Mouse (Mus musculus) limb, embryonic 11.5 days (tissue): ENCODE results near the gene Dph1. TPM values are rescaled to one million over a fixed set of nuclear protein-coding genes. Genes with fewer than 3 reads are reported as not detected.

ENCODE experiments used
- ATAC-seq: fragments of 200-750 bp; cut with Nextera tagmentation; 2 replicates; pipeline ENCODE4 v1.8.0; 2017; ENCODE audit warnings: low read depth; ENCODE audit not compliant: insufficient number of reproducible peaks, low FRiP score, low TSS enrichment
- DNase-seq: peaks from one replicate; pipeline ENCODE4 v3.0.0-alpha.2; 2015; ENCODE audit warnings: low spot score
- H3K27ac ChIP-seq: fragments of 300-500 bp; sonication (generic); replicated peaks from 2 replicates; pipeline ENCODE4 v1.5.1; 2014; ENCODE audit warnings: low read depth, mild to moderate bottlenecking, low read length
- H3K27me3 ChIP-seq: fragments of 300-500 bp; sonication (generic); 2 replicates; pipeline ENCODE4 v1.6.1; 2014; ENCODE audit warnings: mild to moderate bottlenecking, low read length, mixed read lengths; ENCODE audit not compliant: control insufficient read depth, insufficient read depth
- H3K36me3 ChIP-seq: fragments of 300-500 bp; sonication (generic); 2 replicates; pipeline ENCODE4 v1.6.1; 2014; ENCODE audit warnings: mild to moderate bottlenecking, low read length, moderate library complexity, mixed read lengths; ENCODE audit not compliant: control insufficient read depth, insufficient read depth
- H3K4me1 ChIP-seq: fragments of 300-500 bp; sonication (generic); 2 replicates; pipeline ENCODE4 v1.6.1; 2014; ENCODE audit warnings: low read length, mixed read lengths; ENCODE audit not compliant: control insufficient read depth, insufficient read depth
- H3K4me2 ChIP-seq: fragments of 300-500 bp; sonication (generic); 2 replicates; pipeline ENCODE4 v1.6.1; 2014; ENCODE audit warnings: low read depth, mild to moderate bottlenecking, moderate library complexity; ENCODE audit not compliant: severe bottlenecking
- H3K4me3 ChIP-seq: fragments of 300-500 bp; sonication (generic); 2 replicates; pipeline ENCODE4 v1.5.1; 2014; ENCODE audit warnings: low read depth, low read length
- H3K9ac ChIP-seq: fragments of 300-500 bp; sonication (generic); 2 replicates; pipeline ENCODE4 v1.6.1; 2014; ENCODE audit warnings: mild to moderate bottlenecking, low read length
- H3K9me3 ChIP-seq: fragments of 300-500 bp; sonication (generic); 2 replicates; pipeline ENCODE4 v1.6.1; 2016; ENCODE audit warnings: low read length; ENCODE audit not compliant: control insufficient read depth
- WGBS: fragments of 180-500 bp; shearing (Covaris S2); extraction: QIAGEN DNeasy Blood & Tissue Kit; methylation state at CpG from one replicate; pipeline ENCODE4 v1.1.7; 2014; 5-methylcytosine and 5-hydroxymethylcytosine counted together
- polyA plus RNA-seq: library from polyadenylated mRNA; unstranded; fragments of >200 nt; fragmentation: Nextera tagmentation; extraction: Ambion mirVana; gene quantifications from 2 replicates; pipeline ENCODE4 v1.2.1, GENCODE M21; 2014

The Dph1 gene
- polyA plus RNA-seq: 24.1 and 25.5 TPM in 2 replicates

DNA sequence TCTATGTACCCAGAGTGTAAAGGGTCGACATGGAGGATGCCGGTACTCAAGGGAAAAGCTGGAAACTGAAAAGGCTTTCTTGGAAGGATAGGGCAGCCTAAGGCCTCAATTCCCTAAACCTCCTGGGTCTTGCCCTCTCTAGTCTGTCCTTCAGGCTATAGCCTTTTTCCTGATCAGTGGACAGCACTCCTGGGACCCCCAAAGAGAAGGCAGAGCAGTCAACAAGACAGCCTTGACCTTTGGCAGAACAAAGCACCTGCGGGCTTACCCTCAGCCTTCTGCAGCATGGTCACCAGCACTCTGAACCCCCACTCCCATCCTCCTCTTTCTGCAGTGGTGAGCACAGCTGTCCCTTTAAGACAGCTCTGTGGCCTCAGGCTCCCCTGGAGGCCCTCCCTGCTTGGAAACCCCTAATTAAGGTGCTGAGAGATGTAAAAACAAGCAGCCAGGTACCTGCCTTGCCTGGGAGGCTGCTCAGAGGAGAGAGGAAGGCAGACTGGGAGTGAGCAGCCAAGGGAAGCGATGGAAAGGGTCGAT, at the start of gene Dph1:
Dph1 (minus strand) TSS at position 337 of the 537 bp plus-strand sequence.
- peaks cover 29% of the 10 kb centered on the region for H3K4me1 ChIP-seq
- no peaks in the 10 kb centered on the region for H3K36me3 ChIP-seq
- peaks cover 38% of the 10 kb centered on the region for H3K27me3 ChIP-seq
- WGBS: 51% methylated on average over 5 of the region's 5 CpGs
- ATAC-seq: no peak
- H3K27ac ChIP-seq: no peak within 1 kb of the TSS
- no peaks in the 10 kb centered on the region for H3K9me3 ChIP-seq
- peak within 1 kb of the TSS; percentile 88 for H3K4me3 ChIP-seq
- peak within 1 kb of the TSS; percentile 72 for H3K9ac ChIP-seq
- no peak for DNase-seq
- H3K4me2 ChIP-seq: peak within 1 kb of the TSS; percentile 91

DNA sequence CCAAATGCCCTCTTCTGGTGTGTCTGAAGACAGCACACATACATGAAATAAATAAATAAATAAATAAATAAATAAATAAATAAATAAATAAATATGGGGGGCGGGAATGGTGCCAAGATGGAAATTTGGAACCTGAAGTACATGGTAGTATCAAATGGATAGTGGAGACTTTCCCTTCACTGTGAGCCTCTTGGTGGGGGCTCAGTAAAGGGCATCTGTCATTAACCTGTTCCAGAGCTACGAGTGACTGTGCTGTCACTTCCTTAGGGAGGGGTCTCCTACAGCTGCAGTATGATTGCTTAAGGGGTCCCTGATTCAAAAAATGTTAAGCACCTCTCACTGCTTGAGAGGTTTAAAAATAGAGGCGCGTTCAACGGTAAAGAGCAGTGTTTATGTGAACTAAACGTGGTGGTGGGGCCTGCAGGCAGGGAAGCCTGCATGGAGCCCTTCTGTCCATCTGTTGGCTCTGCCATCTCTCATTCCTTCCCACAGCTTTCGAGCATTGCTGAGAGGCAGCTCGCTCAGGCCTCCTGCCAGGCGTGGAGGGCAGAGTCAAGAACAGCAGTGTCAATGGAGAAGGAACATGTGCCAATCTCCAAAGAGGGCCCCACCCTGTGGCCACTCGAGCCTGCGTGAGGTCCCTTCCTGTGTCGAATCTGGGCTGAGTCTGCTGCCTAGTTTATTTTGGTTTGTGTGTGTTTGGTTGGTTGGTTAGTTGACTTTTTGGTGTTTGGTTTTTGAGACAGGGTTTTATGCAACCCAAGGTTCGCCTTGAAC, 49.3 kb upstream of the Dph1 start:
- Histone ChIP-seq H3K9me3 (no peaks in the 10 kb centered on the region), H3K36me3 (no peaks in the 10 kb centered on the region), H3K4me3 (no peak overlapping the region), H3K27me3 (no peaks in the 10 kb centered on the region), H3K4me2 (no peak overlapping the region), H3K27ac (no peak overlapping the region), H3K4me1 (0 out of 2 replicates have a peak, but pooled peaks cover 1% of the 10 kb centered on the region), H3K9ac (no peak overlapping the region)
- DNase-seq: no peak
- ATAC-seq: no peak
- WGBS: 77% methylated on average over 13 of the region's 13 CpGs

DNA sequence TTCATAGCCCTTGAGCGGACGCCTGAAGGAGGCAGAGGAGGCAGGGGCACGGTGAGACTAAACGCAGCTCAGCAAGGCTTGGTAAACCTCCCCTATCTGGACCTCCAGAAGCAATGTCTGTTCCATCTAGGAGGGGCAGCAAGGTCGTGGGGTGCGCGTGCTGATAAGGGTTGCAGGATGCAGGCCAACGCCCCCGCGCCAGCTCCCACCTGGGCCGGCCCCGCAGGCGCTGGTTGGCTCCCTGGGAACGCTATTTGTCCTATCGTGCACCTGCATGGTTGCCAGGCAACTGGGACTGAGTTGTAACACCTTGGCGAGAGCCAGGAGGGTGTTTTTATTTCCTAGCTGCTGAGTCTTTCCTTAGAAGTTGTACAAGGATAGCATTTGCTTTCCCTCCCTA, 43.7 kb upstream of the Dph1 start:
- no peaks in the 10 kb centered on the region for H3K9me3 ChIP-seq
- peak; percentile 39 for DNase-seq
- no peak for ATAC-seq
- H3K27me3 ChIP-seq: no peaks in the 10 kb centered on the region
- H3K9ac ChIP-seq: no peak overlapping the region; the same call in 1 of the 2 replicates
- H3K27ac ChIP-seq: no peak overlapping the region
- 4% methylated on average over 16 of the region's 16 CpGs for WGBS
- H3K36me3 ChIP-seq: no peaks in the 10 kb centered on the region
- H3K4me1 ChIP-seq: no peaks in the 10 kb centered on the region; the same call in 1 of the 2 replicates
- H3K4me2 ChIP-seq: peak overlapping the region; percentile 30
- H3K4me3 ChIP-seq: no peak overlapping the region

DNA sequence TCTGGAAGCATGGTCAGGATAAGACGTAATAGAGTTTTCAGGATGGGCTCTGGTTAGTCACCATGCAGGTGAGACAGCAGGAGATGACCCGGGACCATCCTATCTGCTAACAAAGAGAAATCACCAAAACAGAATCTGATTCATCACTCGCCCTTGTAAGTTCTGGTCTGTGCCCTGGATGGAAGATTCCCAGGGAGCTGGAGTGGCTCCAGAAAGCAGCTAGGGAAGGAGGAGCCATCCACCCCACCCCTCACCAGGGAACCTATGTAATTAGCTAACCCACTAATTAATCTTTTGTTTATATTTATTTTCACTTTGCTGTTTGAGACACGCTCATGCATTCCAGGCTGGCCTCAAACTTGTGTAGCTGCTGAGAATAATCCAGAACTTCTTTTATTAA, 41.4 kb upstream of the Dph1 start:
- ATAC-seq (no peak), DNase-seq (no peak)
- Histone ChIP-seq H3K4me3 (no peak overlapping the region), H3K9me3 (no peaks in the 10 kb centered on the region), H3K27me3 (no peaks in the 10 kb centered on the region), H3K9ac (no peak overlapping the region), H3K27ac (no peak overlapping the region), H3K4me1 (no peaks in the 10 kb centered on the region; the same call in 1 of the 2 replicates), H3K36me3 (no peaks in the 10 kb centered on the region), H3K4me2 (no peak overlapping the region)
- WGBS: 71% methylated on average over 4 of the region's 4 CpGs

DNA sequence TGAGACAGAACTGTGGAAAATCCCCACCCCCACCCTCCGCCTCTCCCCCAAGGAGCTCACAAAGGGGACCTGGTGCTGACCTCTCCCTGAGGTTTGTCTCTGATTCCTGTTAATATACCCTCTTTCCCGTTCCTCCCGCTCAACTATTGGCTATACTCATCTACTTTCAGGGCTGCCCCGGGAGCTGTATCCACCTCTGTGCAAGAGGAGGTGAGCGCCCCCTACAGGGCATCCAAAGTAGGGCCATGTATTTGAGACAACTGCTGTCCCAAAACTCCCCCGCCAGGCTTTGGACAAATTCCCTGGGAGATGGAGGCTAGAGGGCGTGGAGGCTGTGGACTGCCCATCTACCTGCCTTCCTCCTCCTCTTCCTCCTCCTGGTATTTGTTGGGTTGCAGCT, 40.7 kb upstream of the Dph1 start:
- 12% methylated on average over 7 of the region's 7 CpGs for WGBS
- no peaks in the 10 kb centered on the region for H3K36me3 ChIP-seq
- 0 out of 2 replicates have a peak overlapping the region, but pooled peaks have one; percentile 0 for H3K9ac ChIP-seq
- no peaks in the 10 kb centered on the region for H3K9me3 ChIP-seq
- H3K4me2 ChIP-seq: no peak overlapping the region
- ATAC-seq: no peak
- H3K27ac ChIP-seq: no peak overlapping the region
- H3K4me3 ChIP-seq: no peak overlapping the region
- no peaks in the 10 kb centered on the region for H3K27me3 ChIP-seq
- DNase-seq: peak; percentile 85
- no peaks in the 10 kb centered on the region; the same call in 1 of the 2 replicates for H3K4me1 ChIP-seq

DNA sequence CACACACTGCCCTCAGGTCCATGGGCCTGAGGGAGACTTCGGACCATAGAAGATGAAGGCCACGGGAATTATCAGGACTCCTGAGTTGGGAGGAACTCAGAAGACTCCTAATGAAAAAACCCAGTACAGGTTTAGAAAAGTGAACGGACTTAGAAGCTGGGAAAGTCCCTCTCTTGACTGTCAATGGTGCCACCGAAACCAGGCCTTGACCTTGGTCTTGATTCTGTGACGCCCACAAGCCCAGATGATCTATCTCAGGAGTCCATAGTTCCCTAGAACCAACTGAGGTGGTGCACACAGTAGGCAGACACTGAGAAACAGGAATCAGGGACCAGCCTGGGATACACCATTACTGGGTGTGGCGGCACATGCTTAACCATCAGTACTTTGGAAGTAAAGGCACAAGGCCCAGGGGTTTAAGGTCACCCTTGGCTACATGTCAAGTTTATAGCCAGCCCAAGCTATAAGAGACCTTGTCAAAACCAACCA, 39.3 kb upstream of the Dph1 start:
- H3K27ac ChIP-seq: no peak overlapping the region
- no peaks in the 10 kb centered on the region; the same call in 1 of the 2 replicates for H3K4me1 ChIP-seq
- no peaks in the 10 kb centered on the region for H3K9me3 ChIP-seq
- H3K4me2 ChIP-seq: no peak overlapping the region
- DNase-seq (no peak), ATAC-seq (no peak)
- no peaks in the 10 kb centered on the region for H3K36me3 ChIP-seq
- 97% methylated on average over 6 of the region's 6 CpGs for WGBS
- no peak overlapping the region for H3K9ac ChIP-seq
- no peaks in the 10 kb centered on the region for H3K27me3 ChIP-seq
- H3K4me3 ChIP-seq: no peak overlapping the region

DNA sequence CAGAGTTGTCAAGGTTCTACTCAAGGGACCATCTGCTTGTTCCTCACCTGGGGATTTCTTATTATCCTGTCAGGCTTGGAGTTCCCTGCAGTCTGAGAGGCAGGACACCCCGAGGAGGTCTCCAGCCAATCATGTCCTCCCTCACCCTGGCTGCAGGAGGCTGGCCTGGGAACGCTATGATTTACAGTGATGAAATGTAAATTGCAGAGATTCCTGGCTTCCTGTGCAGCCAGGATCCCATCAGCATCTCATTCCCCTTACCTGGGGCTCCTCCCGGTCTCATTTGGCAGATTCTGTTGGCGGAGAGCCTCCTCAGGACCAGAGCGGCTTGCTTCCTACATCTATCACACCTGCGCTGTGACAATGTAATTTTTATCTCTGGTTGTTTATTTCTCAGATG, 38.2 kb upstream of the Dph1 start:
- Histone ChIP-seq H3K9me3 (no peaks in the 10 kb centered on the region), H3K27ac (no peak overlapping the region), H3K36me3 (no peaks in the 10 kb centered on the region), H3K9ac (no peak overlapping the region), H3K4me1 (no peaks in the 10 kb centered on the region; the same call in 1 of the 2 replicates), H3K4me3 (no peak overlapping the region), H3K4me2 (no peak overlapping the region), H3K27me3 (no peaks in the 10 kb centered on the region)
- ATAC-seq (no peak), DNase-seq (no peak)
- WGBS: 76% methylated on average over 6 of the region's 6 CpGs

DNA sequence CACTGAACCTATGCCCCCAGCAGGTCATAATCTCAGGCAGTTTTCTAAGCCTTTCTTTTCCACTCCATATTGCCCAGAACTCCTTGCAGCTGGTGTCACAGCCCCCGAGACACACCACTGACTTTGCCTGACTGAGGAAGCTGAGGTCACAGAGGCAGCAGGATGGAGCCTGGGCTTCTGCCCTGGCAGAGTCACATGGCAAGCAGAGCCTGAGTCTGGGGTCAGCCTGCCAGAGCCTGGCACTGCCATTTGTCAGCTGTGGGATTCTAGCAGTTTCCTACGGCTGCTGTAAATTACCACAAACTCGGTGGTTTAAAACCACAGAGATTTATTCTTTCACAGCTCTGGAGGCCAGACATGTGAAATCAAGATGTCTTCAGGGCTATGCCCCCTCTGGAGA, 36.6 kb upstream of the Dph1 start:
- Histone ChIP-seq H3K4me1 (no peaks in the 10 kb centered on the region; the same call in 1 of the 2 replicates), H3K27me3 (no peaks in the 10 kb centered on the region), H3K36me3 (no peaks in the 10 kb centered on the region), H3K4me2 (no peak overlapping the region), H3K4me3 (no peak overlapping the region), H3K9me3 (no peaks in the 10 kb centered on the region), H3K9ac (no peak overlapping the region), H3K27ac (no peak overlapping the region)
- ATAC-seq (no peak), DNase-seq (no peak)
- 49% methylated on average over 3 of the region's 3 CpGs for WGBS
